Mouse (Mus musculus): ENCODE measurements around the gene Nr5a2.

DNA sequence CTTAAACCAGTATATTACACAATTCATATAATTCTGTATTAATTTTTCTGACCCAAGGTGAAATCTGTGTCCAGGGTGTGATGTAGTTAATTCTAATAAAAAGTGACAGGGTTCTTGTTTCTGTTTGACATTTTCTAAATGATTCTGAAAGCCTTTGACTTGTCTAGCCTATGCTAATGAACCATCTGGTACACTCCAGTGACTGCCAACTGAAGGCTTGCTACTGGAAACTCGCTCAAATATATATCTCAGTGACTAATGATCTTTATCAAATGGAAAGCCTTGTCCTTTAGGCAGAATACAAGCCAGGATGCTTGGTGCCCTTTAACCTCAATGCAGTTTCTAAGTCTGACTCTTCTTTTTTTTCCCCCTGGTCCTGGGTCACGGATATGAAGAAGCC lies 114.2 kb downstream of the Nr5a2 start:
- TF ChIP-seq CTCF (IDR thresholded peaks at IDR 0.05; ENCODE audit: low read depth), result no peak
- TF ChIP-seq EP300 (IDR thresholded peaks at IDR 0.05; ENCODE audit: low read depth), result no peak

Data from heart, postnatal 0 days (tissue).